Mouse (Mus musculus) hematopoietic stem cell, adult 5-6 weeks (primary cell): ENCODE data around the gene Plekho1. TPM values are rescaled to one million over a fixed set of nuclear protein-coding genes. Genes with fewer than 3 reads are reported as not detected.
"Not testable (repeated sequence)": the region's sequence is repeated elsewhere in the genome, so short reads cannot be mapped to it uniquely, and the experiment has no call there.

Source experiments
- ATAC-seq, 2 experiments: fragments of 125-278 bp in 1 of 2; replicated peaks in 1 of 2; 2 replicates each; pipeline ENCODE4 v1.8.0; 2016 to 2017; ENCODE audit warnings: inconsistent platforms in 2 of 2, mild to moderate bottlenecking in 2 of 2, moderate number of reproducible peaks in 2 of 2, low read depth in 1 of 2, moderate TSS enrichment in 1 of 2; ENCODE audit not compliant: low FRiP score in 2 of 2, poor library complexity in 2 of 2, severe bottlenecking in 2 of 2, insufficient read depth in 1 of 2, low TSS enrichment in 1 of 2
- total RNA-seq: library from RNA; stranded (forward); fragments of 172-1452, 232-1000 nt; gene quantifications from 2 replicates; pipeline ENCODE4 v1.2.3, GENCODE M21; 2017

The Plekho1 gene
- total RNA-seq, 1 experiment from 2014 or later = 37.5 TPM

DNA sequence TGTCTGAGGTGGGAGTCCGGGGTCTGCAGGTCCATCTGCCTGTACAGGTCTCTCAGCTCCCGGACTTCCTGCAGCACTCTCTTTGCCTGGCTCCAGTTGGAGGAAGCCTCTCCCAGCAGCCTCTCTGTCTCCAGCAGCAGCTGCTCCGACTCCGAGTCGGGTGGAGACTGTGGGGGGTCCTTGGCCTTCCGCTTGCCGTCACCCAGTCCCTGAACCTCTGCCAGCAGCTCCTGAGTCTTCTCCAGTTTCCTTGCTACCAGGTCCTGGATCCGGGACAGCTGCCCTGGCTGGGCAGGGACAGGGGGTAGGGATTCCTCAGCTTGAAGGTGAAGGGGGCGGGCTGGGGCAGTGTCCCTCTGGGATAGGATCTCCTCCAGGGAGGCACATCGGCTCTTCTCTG lies 6.8 kb downstream of the Plekho1 start:
- ATAC-seq = no peak

DNA sequence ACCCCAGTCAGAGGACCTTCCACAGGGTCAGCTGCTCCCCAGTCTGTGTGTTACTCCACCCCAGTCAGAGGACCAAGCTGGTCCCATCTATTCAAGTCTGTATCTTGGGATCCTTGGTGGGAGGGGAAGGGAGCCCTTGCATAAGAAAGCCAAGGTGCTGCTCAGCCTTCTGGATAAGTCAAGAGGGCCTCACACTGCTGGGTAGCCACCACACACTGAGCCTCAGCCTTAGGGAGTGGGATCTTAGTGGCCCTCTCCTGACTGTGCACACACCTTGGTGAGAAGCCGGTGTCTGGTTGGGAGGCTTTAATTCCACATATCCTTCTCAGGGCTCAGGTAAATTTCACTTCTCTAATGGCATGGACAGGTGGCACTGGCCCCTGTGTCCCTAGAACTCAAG lies 7.7 kb downstream of the Plekho1 start:
- no peak for ATAC-seq

DNA sequence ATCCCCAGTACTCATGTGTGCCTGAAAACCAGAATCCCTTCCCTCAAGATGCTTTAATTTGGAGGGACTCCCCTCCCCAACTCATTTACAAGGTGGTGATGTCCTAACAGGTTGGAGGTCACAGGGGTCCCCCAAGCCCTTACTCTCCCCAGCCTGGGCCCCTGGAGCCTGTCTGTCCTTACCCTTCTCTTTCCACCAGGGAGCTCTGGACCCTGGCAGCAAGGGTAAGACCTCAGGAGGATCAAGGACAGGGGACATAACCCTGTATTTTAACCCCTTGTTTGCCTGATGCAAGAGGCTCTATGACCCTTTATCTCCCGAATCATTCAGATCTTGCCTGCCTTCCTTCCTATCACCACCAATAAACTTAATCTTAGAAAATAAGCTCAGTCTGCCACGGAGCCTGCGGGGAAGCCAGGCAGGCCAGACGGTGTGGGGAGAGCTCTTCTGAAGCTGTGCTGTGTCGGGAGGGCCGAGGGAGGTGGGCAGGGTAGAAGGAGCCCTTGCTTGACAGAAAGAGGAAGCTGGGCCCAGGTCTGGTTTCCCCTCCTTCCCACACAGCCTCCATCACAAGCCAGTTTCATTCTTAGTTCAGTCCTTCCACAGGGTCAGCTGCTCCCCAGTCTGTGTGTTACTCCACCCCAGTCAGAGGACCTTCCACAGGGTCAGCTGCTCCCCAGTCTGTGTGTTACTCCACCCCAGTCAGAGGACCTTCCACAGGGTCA lies 8.3 kb downstream of the Plekho1 start:
- ATAC-seq = peak; percentile 82 to 90

DNA sequence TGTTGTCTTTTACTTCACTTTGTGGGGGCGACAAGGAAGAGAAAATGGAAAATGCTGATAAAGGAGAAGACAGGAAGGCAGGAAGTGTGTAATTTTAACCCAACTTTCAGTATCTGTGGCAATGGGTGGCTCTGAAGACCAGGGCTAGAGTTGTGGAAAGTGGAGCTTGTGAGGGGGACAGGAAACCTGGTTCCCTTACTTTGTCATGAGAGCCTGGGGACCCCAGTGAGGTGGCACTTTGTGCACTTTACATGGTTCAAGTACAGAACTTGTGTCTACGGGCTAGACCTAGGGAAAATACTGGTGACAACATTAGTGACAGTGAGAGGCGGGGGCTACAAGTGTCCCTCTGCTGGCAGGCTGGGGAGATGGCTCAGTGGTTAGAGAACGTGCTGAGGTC lies 8.8 kb downstream of the Plekho1 start:
- ATAC-seq = no peak

DNA sequence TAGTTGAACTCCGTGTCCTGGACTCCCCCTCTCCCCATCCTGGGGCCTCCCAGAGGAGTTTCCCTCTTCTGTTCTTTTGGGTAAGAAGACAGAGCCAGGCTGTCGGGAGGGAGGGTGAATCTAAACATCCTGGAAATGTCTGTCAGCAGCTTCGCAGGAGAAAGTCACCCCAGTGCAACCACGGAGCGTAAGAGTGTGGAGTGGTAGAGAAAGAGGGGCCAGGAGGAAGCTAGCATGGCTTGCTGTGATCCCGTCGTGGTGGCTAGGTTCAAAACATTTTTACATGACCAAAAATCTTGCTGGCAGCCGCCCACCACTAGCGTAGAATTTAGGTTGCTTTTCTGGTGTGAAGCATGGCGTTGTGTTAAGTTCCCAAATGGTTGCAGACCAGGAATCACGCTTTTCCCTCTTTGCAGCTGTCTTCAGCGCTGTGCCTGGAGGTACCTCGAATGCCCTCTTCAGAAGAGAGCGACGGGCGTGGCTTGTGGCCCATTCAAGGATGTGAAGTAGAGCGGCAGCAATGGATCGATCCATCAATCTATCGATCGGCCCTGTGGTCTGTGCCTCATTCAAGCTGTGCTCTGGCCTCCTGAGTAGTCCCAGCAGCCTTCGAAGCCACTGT lies 9.7 kb downstream of the Plekho1 start:
- 0 out of 4 replicates have a peak, but pooled peaks of 1 of the 2 experiments have one; percentile 22 for ATAC-seq

DNA sequence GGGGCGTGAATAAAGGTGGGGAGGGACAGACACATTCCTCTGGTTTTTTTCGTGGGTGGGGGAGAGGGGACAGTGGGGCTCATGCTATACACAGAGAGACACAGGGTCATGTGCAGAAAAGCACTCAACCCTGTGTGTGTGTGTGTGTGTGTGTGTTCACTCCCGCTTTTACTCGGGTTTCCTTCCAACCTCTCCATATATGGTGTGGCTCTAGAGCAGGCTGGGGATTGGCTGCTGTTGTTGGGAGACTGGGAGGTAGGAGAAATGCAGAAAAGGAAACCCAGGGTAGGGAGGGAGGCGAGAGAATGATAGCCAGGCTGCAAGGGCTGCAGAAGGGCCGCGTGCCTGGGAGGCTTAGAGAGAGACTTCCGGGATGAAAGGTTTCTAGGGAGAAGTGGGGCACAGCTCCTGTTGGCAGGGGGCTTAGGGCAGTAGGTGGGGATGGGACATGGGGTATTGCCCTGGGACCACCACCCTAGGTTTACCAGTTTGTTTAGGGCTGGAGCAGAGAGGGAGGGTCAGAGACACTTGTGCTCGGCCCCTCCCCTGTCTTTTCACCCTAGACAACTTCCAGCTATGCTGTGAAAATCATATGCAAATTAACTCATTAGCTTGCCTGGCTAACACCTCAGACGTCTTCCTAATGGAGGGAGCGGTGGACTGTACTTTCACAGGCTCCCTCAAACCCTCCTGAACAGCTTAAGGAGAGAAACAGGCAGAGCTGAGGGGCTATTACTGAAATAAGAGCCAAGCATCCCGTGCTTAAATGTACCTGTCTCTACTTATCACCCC lies 10.4 kb downstream of the Plekho1 start:
- ATAC-seq = peak; percentile 33 to 52; a peak in 3 of 4 replicates

DNA sequence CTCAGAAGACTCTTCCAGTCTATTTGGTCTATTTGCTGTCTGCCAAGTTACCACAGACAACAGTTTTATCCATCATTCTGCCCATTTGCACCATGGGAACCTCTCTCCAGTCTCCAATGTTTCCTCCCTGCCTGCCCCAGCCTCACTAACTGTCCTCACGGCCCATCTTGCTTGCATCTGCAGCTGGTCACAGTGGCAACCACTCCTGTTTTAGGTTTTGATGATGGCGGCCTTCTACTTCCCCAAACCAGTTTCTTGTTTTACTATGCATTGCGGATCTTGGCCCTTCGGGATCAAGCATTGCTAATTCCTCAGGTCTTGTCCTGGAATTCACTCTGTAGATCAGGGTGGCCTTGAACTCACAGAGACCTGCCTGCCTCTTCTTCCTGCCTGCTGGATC lies 13.7 kb downstream of the Plekho1 start:
- ATAC-seq = no peak

DNA sequence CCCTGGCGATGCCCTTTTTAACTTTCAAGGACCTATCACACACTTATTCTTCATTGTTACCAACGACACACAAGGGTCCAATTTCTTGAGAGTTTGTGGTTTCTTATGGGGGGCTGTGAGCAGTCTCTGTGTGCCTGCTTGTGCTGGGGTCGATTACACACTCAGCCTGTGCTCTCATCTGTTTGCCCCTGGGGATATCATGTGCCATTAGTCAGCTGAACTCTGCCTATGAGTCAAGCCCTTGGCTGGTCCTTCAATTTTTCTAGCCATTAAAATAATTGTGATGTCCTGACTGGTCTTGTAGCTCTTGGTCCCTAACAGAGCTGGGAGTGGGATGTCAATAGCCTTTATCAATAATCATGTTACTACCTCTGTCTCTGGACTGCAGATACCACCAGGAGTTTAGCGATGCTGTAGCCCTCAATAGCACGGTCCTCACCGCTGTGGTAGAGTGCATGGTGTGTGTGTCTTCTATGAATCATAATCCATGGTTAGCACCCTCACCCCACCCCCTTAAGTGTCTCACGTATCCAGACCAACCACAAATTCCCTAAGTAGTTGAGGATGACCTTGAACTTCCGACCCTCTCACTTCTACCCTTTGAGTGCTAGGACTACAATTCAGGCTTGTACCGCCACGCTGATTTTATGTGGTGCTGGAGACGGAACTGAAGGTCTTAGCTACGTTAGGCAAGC lies 15.4 kb downstream of the Plekho1 start:
- ATAC-seq = no peak

DNA sequence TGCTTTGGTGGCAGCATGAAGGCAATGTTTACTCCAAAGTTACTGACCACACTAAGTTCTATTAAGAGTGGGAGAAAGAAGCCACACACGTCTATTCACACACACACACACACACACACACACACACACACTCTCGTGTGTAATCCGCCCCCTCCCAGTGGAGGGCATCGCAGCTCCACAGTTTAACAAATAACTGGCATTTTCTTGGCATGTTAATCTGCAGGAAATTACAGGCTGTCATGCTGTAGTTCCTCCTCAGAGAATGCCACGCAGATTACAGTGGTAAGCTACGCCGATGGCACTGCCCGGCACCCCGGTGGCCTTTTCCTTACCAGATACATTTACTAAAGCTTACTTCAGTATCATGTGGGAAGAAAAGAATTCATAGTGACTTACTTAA lies 17.5 kb downstream of the Plekho1 start:
- ATAC-seq = peak; percentile 33 to 56

DNA sequence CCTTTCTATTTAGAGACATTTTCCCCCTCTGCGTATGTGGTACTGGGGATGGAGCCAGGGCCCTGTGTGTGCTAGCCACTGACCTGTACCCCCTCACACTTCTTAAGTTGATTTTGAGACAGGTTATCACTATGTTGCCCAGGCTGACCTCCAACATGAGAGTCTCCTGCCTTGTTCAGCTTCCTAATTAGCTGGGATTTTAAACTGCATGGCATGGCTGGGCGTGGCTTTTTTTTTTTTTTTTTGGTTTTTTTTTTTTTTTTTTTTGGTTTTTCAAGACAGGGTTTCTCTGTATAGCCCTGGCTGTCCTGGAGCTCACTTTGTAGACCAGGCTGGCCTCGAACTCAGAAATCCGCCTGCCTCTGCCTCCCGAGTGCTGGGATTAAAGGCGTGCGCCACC lies 18.2 kb downstream of the Plekho1 start:
- ATAC-seq = not testable (repeated sequence)

DNA sequence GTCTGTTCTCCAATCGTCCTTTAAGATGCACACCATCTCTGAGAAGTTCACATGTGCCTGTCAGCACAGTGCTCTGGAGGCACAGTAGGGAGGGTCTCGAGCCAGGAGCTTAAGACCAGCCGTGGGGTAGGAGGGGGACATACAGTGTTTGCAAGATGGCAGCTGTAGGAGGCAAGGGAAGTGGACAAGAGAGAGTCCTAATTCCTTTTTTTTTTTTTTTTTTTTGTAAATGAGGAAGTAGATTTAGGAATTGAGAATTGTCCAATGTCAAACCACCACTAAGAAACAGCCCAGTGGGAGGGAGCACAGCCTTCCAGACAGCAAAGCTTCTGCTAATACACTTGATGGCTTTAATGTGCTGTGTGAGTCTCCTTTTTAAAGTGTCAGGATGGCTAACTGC lies 18.7 kb downstream of the Plekho1 start:
- ATAC-seq = peak in 1 of 2 experiments; percentile 20; a peak in 1 of 4 replicates

DNA sequence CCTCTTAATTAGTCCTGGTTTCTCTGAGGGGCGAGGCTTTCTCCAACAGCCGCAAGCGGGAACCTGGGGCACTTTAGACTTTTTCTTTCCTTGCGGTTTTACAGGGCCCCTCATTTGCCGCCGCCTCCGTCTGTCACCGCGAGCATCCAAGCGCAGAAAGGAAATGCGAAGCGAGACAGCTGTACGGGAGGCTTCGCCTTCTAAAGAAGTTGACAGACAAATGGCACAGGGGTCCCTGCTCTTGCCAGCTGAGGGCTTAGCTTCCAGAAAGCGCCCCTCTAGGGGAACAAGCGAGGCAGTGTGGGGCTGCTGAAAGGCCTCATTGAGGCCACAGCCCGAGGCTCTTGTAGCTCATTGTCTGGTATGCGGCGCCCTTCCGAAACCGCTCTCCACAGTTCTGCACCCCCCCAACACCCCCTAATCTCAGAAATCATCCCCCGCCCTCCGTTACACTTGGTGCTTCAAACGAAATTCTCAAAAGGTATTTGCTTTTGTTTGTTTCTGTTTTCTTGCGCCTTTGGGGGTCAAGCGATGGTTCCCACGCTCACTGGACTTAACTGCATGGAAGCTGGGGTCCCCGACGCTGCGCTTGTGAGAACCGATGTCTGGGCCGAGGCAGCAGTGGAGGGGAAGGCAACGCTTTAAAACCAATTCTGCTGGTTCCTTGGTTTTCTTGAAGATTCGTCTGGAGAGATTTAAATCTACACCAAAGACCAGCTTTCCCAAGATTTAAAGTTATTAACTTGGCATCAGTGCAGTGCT lies 22.7 kb downstream of the Plekho1 start:
- ATAC-seq = peak; percentile 62 to 77

DNA sequence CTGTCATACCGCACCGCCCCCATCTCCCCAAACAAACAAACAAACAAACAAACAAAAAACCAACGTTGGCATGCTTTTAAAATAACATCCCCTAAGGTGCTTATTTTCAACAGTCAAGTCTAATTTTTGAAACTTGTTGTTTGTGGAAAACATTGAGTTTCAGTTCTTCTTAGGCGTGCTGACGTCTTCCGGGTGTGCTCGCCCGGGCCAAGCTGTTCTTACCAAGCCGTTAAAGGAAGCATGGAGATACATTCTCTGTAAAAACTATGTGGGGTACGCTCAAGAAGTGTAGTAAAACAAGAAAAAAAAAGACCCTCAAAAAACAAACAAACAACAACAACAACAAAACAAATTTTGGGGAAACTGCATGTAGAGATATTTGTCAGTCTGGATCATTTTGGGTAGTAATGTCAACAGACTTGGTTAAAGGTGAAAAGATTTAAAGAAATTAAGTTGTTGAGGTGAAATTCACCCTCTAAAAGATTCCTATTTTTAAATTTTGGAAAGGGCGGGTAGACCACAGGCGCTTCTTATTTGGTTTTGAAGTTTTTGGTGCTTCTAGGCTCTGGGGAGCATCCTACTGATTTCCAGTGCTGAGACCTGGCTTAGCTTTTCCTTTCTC lies 23.4 kb downstream of the Plekho1 start:
- no peak for ATAC-seq

DNA sequence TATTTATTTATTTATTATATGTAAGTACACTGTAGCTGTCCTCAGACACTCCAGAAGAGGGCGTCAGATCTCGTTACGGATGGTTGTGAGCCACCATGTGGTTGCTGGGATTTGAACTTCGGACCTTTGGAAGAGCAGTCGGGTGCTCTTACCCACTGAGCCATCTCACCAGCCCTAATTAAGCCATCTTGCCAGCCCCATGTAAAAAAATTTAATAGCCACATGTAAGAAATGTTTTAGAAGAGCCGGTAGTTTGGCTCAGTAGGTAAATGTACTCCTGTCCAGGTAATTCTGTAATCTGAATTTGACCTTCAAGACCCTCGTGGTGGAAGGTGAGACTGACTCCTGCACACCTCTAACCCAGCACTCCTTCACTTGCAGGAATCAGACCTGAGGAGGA lies 25.1 kb downstream of the Plekho1 start:
- ATAC-seq = not testable (repeated sequence)

DNA sequence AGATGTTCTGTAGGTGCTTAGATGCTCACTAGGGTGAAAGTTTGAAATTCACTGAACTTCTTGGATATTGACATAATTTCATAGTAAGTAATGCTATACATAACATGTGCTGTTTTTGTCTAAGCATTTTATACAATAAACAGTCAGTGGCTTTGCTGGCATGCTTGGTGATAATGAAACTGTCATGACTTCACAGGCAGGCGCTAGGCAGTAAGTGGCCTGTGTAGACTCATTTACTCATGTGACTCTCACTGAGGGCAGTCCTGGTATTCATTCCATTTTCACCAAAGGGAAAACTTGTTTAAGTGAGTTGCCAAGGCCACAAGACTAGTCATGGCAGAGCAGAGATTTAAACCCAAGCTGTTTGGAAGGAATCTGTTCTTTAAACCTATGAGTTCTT lies 26.5 kb downstream of the Plekho1 start:
- no peak for ATAC-seq

DNA sequence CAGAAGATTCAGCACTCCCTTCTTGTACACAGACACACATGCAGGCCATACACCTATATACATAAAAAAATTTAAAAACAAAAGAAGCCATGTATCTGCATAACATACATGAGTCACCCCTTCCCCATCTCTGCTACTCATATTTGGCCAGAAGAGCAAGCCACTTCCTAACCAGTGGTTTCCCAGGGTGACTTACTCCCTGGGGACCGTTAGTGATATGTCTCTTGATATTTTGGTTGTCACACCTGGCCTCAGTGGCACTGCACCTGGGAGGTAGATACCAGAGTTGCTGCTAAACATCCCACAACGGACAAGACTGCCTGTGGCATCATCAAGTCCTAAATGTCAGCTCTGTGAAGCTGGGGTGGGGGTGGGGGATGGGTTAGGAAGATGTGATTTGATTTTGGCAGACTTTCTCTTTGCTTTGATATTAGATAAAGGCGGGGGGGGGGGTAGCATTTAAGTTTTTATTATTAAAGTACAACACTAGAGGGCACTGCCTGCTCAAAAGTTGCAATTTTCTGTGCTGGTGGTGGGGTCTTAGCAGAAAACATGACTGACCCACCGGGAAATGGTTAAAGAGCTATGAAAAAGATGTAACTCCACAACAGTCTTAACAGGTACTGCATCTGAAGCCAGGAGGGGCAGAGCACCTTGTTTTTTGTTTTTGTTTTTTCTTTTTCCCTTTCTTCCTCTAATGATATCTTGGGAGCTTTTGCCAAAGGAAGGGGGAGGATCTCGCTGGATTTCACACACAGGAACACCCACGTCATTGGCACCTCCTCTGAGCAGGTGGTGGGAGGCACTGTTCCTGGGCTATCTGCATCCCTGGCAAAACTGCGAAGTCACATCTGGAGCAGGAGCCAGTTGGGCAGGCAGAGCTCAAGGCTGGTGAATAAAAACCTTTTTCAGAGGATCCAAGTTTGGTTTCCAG lies 30.0 kb downstream of the Plekho1 start:
- ATAC-seq = no peak
